Mouse (Mus musculus): ENCODE data around the gene Rpl13a. TPM values are rescaled to one million over a fixed set of nuclear protein-coding genes. Genes with fewer than 3 reads are reported as not detected.
A peak's percentile ranks its signal among the peaks of the same experiment; 100 is the strongest.
"Not testable (repeated sequence)": the region's sequence is repeated elsewhere in the genome, so short reads cannot be mapped to it uniquely, and the experiment has no call there.

Rpl13a gene
- polyA plus RNA-seq, 1 experiment: 1,255 TPM

DNA sequence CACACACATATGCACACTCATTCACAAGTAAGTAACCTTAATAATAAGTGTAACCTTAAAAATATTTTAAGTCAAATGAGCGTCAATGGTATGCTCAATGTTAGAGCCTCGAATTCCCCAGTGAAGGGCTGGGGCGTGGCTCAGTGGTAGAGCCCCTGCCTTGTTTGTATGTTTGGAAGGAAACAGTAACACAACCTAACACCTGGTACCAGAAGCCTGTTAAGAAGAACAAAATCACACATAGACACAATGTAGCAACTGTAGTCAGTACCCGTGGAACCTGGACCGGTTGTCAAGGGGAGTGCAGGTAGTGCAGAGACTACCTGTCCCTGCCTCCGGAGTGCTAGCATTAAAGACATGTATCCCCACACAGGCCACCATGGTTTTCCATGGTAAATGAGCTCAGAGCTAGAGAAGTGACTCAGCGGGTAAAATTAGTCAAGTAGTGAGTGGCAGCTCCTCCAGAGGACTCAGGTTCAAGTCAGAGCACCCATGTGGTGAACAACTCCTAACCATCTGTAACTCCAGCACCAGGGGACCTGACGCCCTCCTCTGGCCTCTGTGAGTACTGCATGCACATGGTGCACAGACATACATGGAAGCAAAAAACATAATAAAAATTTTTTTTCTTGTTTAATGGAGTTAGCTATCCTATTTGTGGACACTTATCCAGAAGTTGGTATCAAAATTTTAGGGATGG lies 29.9 kb downstream of the Rpl13a start:
- no peak for DNase-seq
- H3K4me1 ChIP-seq (ENCODE audit: control insufficient read depth, insufficient read depth, low read length): peaks cover 3% of the 10 kb centered on the region
- TF ChIP-seq CTCF (IDR thresholded peaks at IDR 0.05; ENCODE audit: insufficient read depth, low read length): peak; percentile 33
- TF ChIP-seq POLR2A (IDR thresholded peaks at IDR 0.05; ENCODE audit: borderline replicate concordance, extremely low read depth, low read depth, low read length): no peak
- H3K4me3 ChIP-seq (replicated peaks; ENCODE audit: extremely low read depth, low read depth, low read length): no peak overlapping the region
- WGBS: 84% methylated on average over 8 of the region's 8 CpGs

DNA sequence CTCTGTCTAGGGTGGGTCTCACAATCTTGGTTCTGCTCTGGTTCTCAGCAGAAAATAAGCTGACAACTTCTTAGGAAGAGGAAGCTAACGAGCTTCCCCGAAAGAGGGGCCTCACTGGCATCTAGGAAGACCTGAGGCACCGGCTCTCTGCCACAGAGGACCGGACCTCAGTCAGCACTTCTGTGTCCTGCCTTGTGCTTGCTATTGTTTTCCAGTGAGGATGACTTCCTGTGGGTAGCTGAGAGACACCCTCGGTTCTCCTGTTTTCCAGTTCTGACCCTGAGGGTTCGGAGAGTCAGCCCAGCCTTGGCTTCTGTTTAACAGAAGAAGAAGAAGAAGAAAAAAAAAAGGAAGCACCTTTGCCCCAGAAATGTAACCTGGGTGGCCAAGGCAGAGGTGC lies 31.1 kb downstream of the Rpl13a start:
- no peak for DNase-seq
- TF ChIP-seq POLR2A (IDR thresholded peaks at IDR 0.05; ENCODE audit: borderline replicate concordance, extremely low read depth, low read depth, low read length) (no peak), CTCF (IDR thresholded peaks at IDR 0.05; ENCODE audit: insufficient read depth, low read length) (no peak)
- Histone ChIP-seq H3K4me1 (ENCODE audit: control insufficient read depth, insufficient read depth, low read length) (no peaks in the 10 kb centered on the region), H3K4me3 (replicated peaks; ENCODE audit: extremely low read depth, low read depth, low read length) (no peak overlapping the region)
- WGBS: 38% methylated on average over 6 of the region's 6 CpGs

DNA sequence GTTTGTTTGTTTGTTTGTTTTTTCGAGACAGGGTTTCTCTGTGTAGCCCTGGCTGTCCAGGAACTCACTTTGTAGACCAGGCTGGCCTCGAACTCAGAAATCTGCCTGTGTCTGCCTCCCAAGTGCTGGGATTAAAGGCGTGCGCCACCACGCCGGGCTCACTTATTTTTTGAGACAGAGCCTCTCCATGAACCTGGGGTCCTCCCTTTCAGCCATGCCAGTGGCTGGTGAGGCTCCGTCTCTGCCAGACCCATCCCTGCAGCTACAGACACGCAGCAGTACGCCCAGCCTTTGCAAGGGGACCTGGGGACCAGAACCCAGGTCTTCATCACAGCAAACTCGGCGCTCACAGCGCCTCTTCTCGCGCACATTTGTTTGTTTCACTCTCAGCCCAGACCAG lies 32.6 kb downstream of the Rpl13a start:
- not testable (repeated sequence) for H3K4me1 ChIP-seq (ENCODE audit: control insufficient read depth, insufficient read depth, low read length); DNase-seq; H3K4me3 ChIP-seq (replicated peaks; ENCODE audit: extremely low read depth, low read depth, low read length)
- 94% methylated on average over 14 of the region's 14 CpGs for WGBS

DNA sequence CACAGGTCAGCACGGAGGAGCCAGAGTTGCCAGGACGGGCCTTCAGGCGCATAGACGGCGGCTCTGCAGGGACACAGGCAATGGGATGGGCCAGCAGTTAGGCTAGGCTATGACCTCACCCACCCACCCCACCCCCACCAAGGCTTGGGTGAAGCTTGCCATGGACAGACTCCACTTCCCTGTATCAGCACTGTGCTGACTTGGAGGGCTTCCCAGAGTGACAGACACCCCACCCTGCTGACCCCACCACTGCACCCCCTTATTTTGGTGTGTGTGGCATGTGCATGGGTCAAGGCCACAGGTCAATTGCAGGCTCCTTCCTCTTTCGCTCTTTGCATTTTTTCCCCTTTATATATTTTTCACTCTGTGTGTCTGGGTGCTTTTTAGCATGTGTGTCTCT lies 33.2 kb downstream of the Rpl13a start:
- Histone ChIP-seq H3K4me3 (replicated peaks; ENCODE audit: extremely low read depth, low read depth, low read length) (no peak overlapping the region), H3K4me1 (ENCODE audit: control insufficient read depth, insufficient read depth, low read length) (peaks cover 2% of the 10 kb centered on the region; the same call in 1 of the 2 replicates)
- WGBS: 72% methylated on average over 6 of the region's 6 CpGs
- no peak for TF ChIP-seq POLR2A (IDR thresholded peaks at IDR 0.05; ENCODE audit: borderline replicate concordance, extremely low read depth, low read depth, low read length)
- TF ChIP-seq CTCF (IDR thresholded peaks at IDR 0.05; ENCODE audit: insufficient read depth, low read length): no peak
- no peak for DNase-seq

DNA sequence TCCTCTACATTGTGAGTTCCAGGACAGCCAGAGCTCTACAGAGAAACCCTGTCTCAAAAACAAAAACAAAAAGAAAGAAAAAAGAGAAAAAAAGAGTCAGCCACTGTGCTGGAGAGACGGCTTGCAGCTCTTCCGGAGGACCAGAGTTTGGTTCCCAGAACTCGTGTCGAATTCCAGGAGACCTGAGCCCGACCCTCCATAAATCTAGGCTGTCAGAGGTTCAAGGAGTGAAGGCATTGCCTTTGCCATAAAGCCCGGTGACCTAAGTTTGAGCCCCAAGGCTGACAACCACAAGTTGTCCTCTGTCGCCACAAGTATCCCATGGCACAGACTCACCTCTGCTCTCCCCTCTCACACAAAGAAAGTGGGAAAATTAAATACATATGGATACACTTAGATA lies 34.4 kb downstream of the Rpl13a start:
- no peak for DNase-seq
- 63% methylated on average over 7 of the region's 7 CpGs for WGBS
- peaks cover 2% of the 10 kb centered on the region; the same call in 1 of the 2 replicates for H3K4me1 ChIP-seq (ENCODE audit: control insufficient read depth, insufficient read depth, low read length)

DNA sequence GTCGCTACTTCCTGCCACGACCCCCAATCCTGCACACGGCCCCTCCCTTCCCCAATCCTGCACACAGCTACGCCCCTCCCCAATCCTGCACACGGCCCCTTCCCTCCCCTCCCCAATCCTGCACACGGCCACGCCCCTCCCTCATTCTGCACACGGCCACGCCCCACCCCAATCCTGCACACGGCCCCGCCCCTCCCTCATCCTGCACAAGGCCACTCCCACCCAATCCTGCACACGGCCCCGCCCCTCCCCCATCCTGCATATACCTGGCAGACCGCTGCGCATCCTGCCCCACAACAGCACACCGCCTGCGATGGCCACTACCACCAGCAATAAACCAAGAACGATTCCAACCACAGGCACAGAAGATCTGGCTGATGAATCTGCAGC lies 35.0 kb downstream of the Rpl13a start:
- WGBS: 42% methylated on average over 18 of the region's 18 CpGs
- TF ChIP-seq CTCF (IDR thresholded peaks at IDR 0.05; ENCODE audit: insufficient read depth, low read length): no peak
- TF ChIP-seq POLR2A (IDR thresholded peaks at IDR 0.05; ENCODE audit: borderline replicate concordance, extremely low read depth, low read depth, low read length): no peak
- no peak for DNase-seq

More for the DNA sequence above, 34.4 kb downstream of the Rpl13a start:
- TF ChIP-seq CTCF (IDR thresholded peaks at IDR 0.05; ENCODE audit: insufficient read depth, low read length) (no peak), POLR2A (IDR thresholded peaks at IDR 0.05; ENCODE audit: borderline replicate concordance, extremely low read depth, low read depth, low read length) (no peak)
- H3K4me3 ChIP-seq (replicated peaks; ENCODE audit: extremely low read depth, low read depth, low read length): no peak overlapping the region

DNA sequence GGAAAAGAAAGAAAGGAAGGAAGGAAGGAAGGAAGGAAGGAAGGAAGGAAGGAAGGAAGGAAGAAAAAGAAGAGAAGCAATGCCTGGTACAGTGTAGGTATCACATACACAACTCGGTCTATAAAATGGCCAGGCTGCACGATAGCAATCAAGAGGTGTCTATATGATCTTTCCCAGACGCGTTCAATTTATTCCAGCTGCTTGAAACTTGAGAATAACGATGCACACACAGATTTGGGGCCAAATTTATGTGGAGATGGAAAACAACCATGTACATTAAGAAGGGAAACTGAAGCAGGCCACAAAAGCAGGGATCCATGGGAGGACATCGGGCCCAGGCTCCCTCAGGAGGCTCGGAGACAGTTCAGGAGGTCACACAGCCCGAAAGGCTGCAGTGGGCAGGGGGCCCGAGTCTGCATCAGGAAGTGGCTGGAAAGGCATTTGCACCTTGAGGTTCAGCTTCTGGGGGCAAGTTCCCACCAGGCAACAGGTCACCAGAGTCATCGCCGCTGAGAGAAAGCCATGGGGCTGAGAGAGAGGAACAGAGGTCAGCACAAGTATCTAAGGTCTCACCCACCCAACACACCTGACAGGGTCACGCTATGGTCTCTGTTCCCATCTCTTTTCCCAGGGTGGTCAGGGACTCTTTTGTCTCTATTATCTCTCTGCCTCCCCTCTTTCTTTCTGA lies 35.6 kb downstream of the Rpl13a start:
- no peak for TF ChIP-seq POLR2A (IDR thresholded peaks at IDR 0.05; ENCODE audit: borderline replicate concordance, extremely low read depth, low read depth, low read length)
- no peak for TF ChIP-seq CTCF (IDR thresholded peaks at IDR 0.05; ENCODE audit: insufficient read depth, low read length)
- WGBS: 66% methylated on average over 12 of the region's 12 CpGs

More for the DNA sequence above, 35.0 kb downstream of the Rpl13a start:
- Histone ChIP-seq H3K4me1 (ENCODE audit: control insufficient read depth, insufficient read depth, low read length) (peaks cover 2% of the 10 kb centered on the region; the same call in 1 of the 2 replicates), H3K4me3 (replicated peaks; ENCODE audit: extremely low read depth, low read depth, low read length) (no peak overlapping the region)

DNA sequence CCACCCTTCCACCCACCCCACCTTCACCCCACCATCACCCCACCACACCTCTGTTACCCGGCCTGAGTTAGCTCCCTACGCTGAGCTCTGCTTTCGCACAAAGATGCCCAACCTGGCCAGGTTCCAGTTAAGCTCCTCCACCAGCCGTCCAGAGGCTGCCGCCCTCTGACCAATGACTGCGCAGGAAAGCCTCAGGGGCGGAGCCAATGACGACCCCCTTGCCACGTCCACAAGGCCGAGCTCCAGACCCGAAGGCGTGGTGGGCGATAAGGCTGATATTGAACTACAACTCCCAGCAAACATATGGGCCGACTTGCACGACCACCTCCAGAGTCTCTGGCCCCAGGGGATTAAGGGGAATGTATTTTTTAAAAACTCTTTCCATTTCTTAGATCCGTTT lies 36.5 kb downstream of the Rpl13a start, which contains the start of gene Rcn3:
Gene Rcn3, minus strand, starts transcription at position 174 of the 400 bp plus-strand sequence.
- TF ChIP-seq POLR2A (IDR thresholded peaks at IDR 0.05; ENCODE audit: borderline replicate concordance, extremely low read depth, low read depth, low read length): peak; percentile 46; the same call in 1 of the 2 replicates
- TF ChIP-seq CTCF (IDR thresholded peaks at IDR 0.05; ENCODE audit: insufficient read depth, low read length): no peak
- 1% methylated on average over 16 of the region's 16 CpGs for whole genome bisulfite sequencing
- Histone ChIP-seq H3K4me1 (ENCODE audit: control insufficient read depth, insufficient read depth, low read length) (peaks cover 2% of the 10 kb centered on the region; the same call in 1 of the 2 replicates), H3K4me3 (replicated peaks; ENCODE audit: extremely low read depth, low read depth, low read length) (peak within 1 kb of the TSS; percentile 37)
- DNase-seq: peak; percentile 45

More for the DNA sequence above, 35.6 kb downstream of the Rpl13a start:
- H3K4me1 ChIP-seq (ENCODE audit: control insufficient read depth, insufficient read depth, low read length): peaks cover 2% of the 10 kb centered on the region; the same call in 1 of the 2 replicates
- DNase-seq: no peak
- H3K4me3 ChIP-seq (replicated peaks; ENCODE audit: extremely low read depth, low read depth, low read length): no peak overlapping the region

DNA sequence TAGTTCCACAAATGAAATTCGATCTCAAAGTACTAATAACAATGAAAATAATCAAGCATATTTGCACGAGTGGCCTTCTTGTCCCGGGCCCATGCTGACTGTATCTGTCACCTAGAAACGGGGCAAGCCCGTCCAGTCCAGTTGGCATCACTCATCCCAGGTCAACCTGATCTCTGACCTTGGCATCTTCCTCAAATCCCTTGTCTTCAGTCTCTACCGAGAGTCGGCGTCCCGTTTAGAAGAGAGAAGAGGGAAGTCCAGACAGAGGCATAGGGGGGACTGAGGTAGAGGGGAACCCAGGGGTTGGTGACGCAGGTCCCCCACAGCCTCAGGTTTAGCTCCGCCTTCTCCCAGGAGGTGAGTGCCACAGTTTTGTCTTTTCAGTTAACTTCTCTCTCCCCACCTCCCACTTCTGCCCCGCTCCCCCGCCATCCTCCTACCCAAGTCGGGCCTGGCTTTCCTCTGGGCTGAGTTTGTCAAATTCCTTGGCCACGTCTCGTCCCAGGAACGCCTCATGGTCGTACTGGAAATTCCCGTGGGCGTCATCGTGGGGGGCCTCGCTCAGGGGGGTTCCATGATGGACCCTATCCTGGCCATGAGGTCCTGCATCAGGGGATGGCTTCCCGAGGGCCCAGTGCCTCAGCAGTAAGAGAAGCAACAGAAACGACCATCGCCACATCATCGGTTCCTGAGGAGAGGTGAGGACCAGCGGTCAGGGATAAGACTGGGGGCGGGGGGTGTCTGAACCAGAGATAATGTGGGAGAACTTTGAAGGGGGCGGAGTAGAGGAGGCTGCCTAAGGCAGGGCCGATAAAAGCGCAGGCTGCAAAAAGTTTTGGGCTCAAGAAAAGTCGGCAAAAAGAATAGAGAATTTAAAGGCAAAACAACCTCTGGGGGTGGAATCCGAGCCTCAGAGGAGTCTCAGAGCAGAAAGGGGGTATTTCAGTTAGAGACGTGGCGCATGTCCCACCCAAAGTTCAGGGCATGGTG lies 37.3 kb downstream of the Rpl13a start:
- peaks cover 2% of the 10 kb centered on the region; the same call in 1 of the 2 replicates for H3K4me1 ChIP-seq (ENCODE audit: control insufficient read depth, insufficient read depth, low read length)
- TF ChIP-seq POLR2A (IDR thresholded peaks at IDR 0.05; ENCODE audit: borderline replicate concordance, extremely low read depth, low read depth, low read length): no peak
- TF ChIP-seq CTCF (IDR thresholded peaks at IDR 0.05; ENCODE audit: insufficient read depth, low read length): no peak
- H3K4me3 ChIP-seq (replicated peaks; ENCODE audit: extremely low read depth, low read depth, low read length): peak overlapping the region; percentile 37
- WGBS: 22% methylated on average over 35 of the region's 35 CpGs
- no peak for DNase-seq

Measured in lung, adult 2 months (tissue).